Mouse (Mus musculus): ENCODE results near the gene Adam10. TPM values are rescaled to one million over a fixed set of nuclear protein-coding genes. Genes with fewer than 3 reads are reported as not detected.

The Adam10 gene
- polyA plus RNA-seq, 1 experiment from 2014 or later: 58.2 TPM

GRCm38 (mm10) chr9:70790621-70791020 is 111.8 kb downstream of the Adam10 start:
- no peaks in the 10 kb centered on the region for H3K9me3 ChIP-seq (replicated peaks; ENCODE audit: control insufficient read depth, low read length)
- no peak overlapping the region for H3K4me2 ChIP-seq (ENCODE audit: low read depth, low read length)
- no peak overlapping the region for H3K27ac ChIP-seq (ENCODE audit: low read length)
- H3K27me3 ChIP-seq (ENCODE audit: control insufficient read depth, insufficient read depth, low read length): no peaks in the 10 kb centered on the region
- no peaks in the 10 kb centered on the region for H3K36me3 ChIP-seq (ENCODE audit: control insufficient read depth, insufficient read depth)
- no peak overlapping the region for H3K4me3 ChIP-seq (ENCODE audit: low read length)
- no peak overlapping the region for H3K9ac ChIP-seq (ENCODE audit: low read length)
- peaks cover 5% of the 10 kb centered on the region for H3K4me1 ChIP-seq (ENCODE audit: control insufficient read depth, insufficient read depth, low read length)
- WGBS: 83% methylated on average over 4 of the region's 4 CpGs
- no peak for ATAC-seq (replicated peaks; ENCODE audit: extremely low read depth, insufficient read depth, low FRiP score)

GRCm38 (mm10) chr9:70794643-70795438 is 116.0 kb downstream of the Adam10 start:
- no peaks in the 10 kb centered on the region for H3K27me3 ChIP-seq (ENCODE audit: control insufficient read depth, insufficient read depth, low read length)
- WGBS: 63% methylated on average over 15 of the region's 15 CpGs
- no peaks in the 10 kb centered on the region for H3K36me3 ChIP-seq (ENCODE audit: control insufficient read depth, insufficient read depth)
- no peak overlapping the region for H3K9ac ChIP-seq (ENCODE audit: low read length)
- no peak overlapping the region for H3K4me3 ChIP-seq (ENCODE audit: low read length)
- peak; percentile 52; the same call in 1 of the 2 replicates for ATAC-seq (replicated peaks; ENCODE audit: extremely low read depth, insufficient read depth, low FRiP score)
- H3K27ac ChIP-seq (ENCODE audit: low read length): no peak overlapping the region
- H3K4me2 ChIP-seq (ENCODE audit: low read depth, low read length): peak overlapping the region; percentile 10; the same call in 1 of the 2 replicates
- peaks cover 5% of the 10 kb centered on the region for H3K4me1 ChIP-seq (ENCODE audit: control insufficient read depth, insufficient read depth, low read length)
- H3K9me3 ChIP-seq (replicated peaks; ENCODE audit: control insufficient read depth, low read length): no peaks in the 10 kb centered on the region

GRCm38 (mm10) chr9:70795439-70795757 is 116.6 kb downstream of the Adam10 start:
- H3K9ac ChIP-seq (ENCODE audit: low read length): no peak overlapping the region
- 61% methylated on average over 2 of the region's 2 CpGs for WGBS

GRCm38 (mm10) chr9:70800588-70801315 is 122.0 kb downstream of the Adam10 start:
- WGBS: 37% methylated on average over 8 of the region's 8 CpGs
- H3K4me3 ChIP-seq (ENCODE audit: low read length): no peak overlapping the region
- no peak for ATAC-seq (replicated peaks; ENCODE audit: extremely low read depth, insufficient read depth, low FRiP score)
- no peaks in the 10 kb centered on the region for H3K36me3 ChIP-seq (ENCODE audit: control insufficient read depth, insufficient read depth)
- H3K4me1 ChIP-seq (ENCODE audit: control insufficient read depth, insufficient read depth, low read length): 0 out of 2 replicates have a peak, but pooled peaks cover 3% of the 10 kb centered on the region
- H3K27me3 ChIP-seq (ENCODE audit: control insufficient read depth, insufficient read depth, low read length): no peaks in the 10 kb centered on the region
- H3K27ac ChIP-seq (ENCODE audit: low read length): no peak overlapping the region
- H3K9me3 ChIP-seq (replicated peaks; ENCODE audit: control insufficient read depth, low read length): no peaks in the 10 kb centered on the region
- H3K9ac ChIP-seq (ENCODE audit: low read length): no peak overlapping the region
- H3K4me2 ChIP-seq (ENCODE audit: low read depth, low read length): no peak overlapping the region

More at GRCm38 (mm10) chr9:70795439-70795757, 116.6 kb downstream of the Adam10 start:
- Histone ChIP-seq H3K4me3 (ENCODE audit: low read length) (no peak overlapping the region), H3K27me3 (ENCODE audit: control insufficient read depth, insufficient read depth, low read length) (no peaks in the 10 kb centered on the region), H3K9me3 (replicated peaks; ENCODE audit: control insufficient read depth, low read length) (no peaks in the 10 kb centered on the region), H3K4me1 (ENCODE audit: control insufficient read depth, insufficient read depth, low read length) (peaks cover 5% of the 10 kb centered on the region), H3K4me2 (ENCODE audit: low read depth, low read length) (no peak overlapping the region), H3K27ac (ENCODE audit: low read length) (no peak overlapping the region), H3K36me3 (ENCODE audit: control insufficient read depth, insufficient read depth) (no peaks in the 10 kb centered on the region)
- ATAC-seq (replicated peaks; ENCODE audit: extremely low read depth, insufficient read depth, low FRiP score): no peak

GRCm38 (mm10) chr9:70801761-70802160 is 123.0 kb downstream of the Adam10 start:
- H3K4me1 ChIP-seq (ENCODE audit: control insufficient read depth, insufficient read depth, low read length): 0 out of 2 replicates have a peak, but pooled peaks cover 3% of the 10 kb centered on the region
- H3K36me3 ChIP-seq (ENCODE audit: control insufficient read depth, insufficient read depth): no peaks in the 10 kb centered on the region
- H3K27me3 ChIP-seq (ENCODE audit: control insufficient read depth, insufficient read depth, low read length): no peaks in the 10 kb centered on the region
- H3K9me3 ChIP-seq (replicated peaks; ENCODE audit: control insufficient read depth, low read length): no peaks in the 10 kb centered on the region
- 71% methylated on average over 3 of the region's 3 CpGs for WGBS
- H3K4me2 ChIP-seq (ENCODE audit: low read depth, low read length): no peak overlapping the region
- H3K9ac ChIP-seq (ENCODE audit: low read length): no peak overlapping the region
- ATAC-seq (replicated peaks; ENCODE audit: extremely low read depth, insufficient read depth, low FRiP score): no peak
- H3K4me3 ChIP-seq (ENCODE audit: low read length): no peak overlapping the region
- H3K27ac ChIP-seq (ENCODE audit: low read length): no peak overlapping the region

- Histone ChIP-seq H3K27ac (ENCODE audit: low read length) (no peak overlapping the region), H3K36me3 (ENCODE audit: control insufficient read depth, insufficient read depth) (no peaks in the 10 kb centered on the region), H3K4me2 (ENCODE audit: low read depth, low read length) (no peak overlapping the region), H3K9me3 (replicated peaks; ENCODE audit: control insufficient read depth, low read length) (no peaks in the 10 kb centered on the region), H3K27me3 (ENCODE audit: control insufficient read depth, insufficient read depth, low read length) (no peaks in the 10 kb centered on the region), H3K9ac (ENCODE audit: low read length) (no peak overlapping the region), H3K4me3 (ENCODE audit: low read length) (no peak overlapping the region), H3K4me1 (ENCODE audit: control insufficient read depth, insufficient read depth, low read length) (peaks cover 6% of the 10 kb centered on the region)
- ATAC-seq (replicated peaks; ENCODE audit: extremely low read depth, insufficient read depth, low FRiP score): no peak
- 71% methylated on average over 3 of the region's 3 CpGs for WGBS
Observed at GRCm38 (mm10) chr9:70802816-70803215, 124.0 kb downstream of the Adam10 start.

GRCm38 (mm10) chr9:70806069-70806468 is 127.3 kb downstream of the Adam10 start:
- Histone ChIP-seq H3K4me3 (ENCODE audit: low read length) (no peak overlapping the region), H3K9ac (ENCODE audit: low read length) (no peak overlapping the region), H3K27me3 (ENCODE audit: control insufficient read depth, insufficient read depth, low read length) (no peaks in the 10 kb centered on the region), H3K9me3 (replicated peaks; ENCODE audit: control insufficient read depth, low read length) (no peaks in the 10 kb centered on the region), H3K36me3 (ENCODE audit: control insufficient read depth, insufficient read depth) (no peaks in the 10 kb centered on the region), H3K4me2 (ENCODE audit: low read depth, low read length) (no peak overlapping the region), H3K27ac (ENCODE audit: low read length) (no peak overlapping the region), H3K4me1 (ENCODE audit: control insufficient read depth, insufficient read depth, low read length) (peaks cover 12% of the 10 kb centered on the region)
- ATAC-seq (replicated peaks; ENCODE audit: extremely low read depth, insufficient read depth, low FRiP score): no peak
- 57% methylated on average over 1 of the region's 1 CpGs for WGBS

GRCm38 (mm10) chr9:70807714-70808113 is 128.9 kb downstream of the Adam10 start:
- WGBS: 51% methylated on average over 11 of the region's 11 CpGs
- no peak overlapping the region for H3K4me2 ChIP-seq (ENCODE audit: low read depth, low read length)
- peak; percentile 55 for ATAC-seq (replicated peaks; ENCODE audit: extremely low read depth, insufficient read depth, low FRiP score)

GRCm38 (mm10) chr9:70812551-70812950 is 133.8 kb downstream of the Adam10 start:
- ATAC-seq (replicated peaks; ENCODE audit: extremely low read depth, insufficient read depth, low FRiP score): no peak
- H3K27ac ChIP-seq (ENCODE audit: low read length): no peak overlapping the region
- 90% methylated on average over 12 of the region's 12 CpGs for WGBS

More at GRCm38 (mm10) chr9:70807714-70808113, 128.9 kb downstream of the Adam10 start:
- peaks cover 21% of the 10 kb centered on the region for H3K4me1 ChIP-seq (ENCODE audit: control insufficient read depth, insufficient read depth, low read length)
- no peaks in the 10 kb centered on the region for H3K36me3 ChIP-seq (ENCODE audit: control insufficient read depth, insufficient read depth)
- no peaks in the 10 kb centered on the region for H3K9me3 ChIP-seq (replicated peaks; ENCODE audit: control insufficient read depth, low read length)
- H3K9ac ChIP-seq (ENCODE audit: low read length): no peak overlapping the region
- no peak overlapping the region; the same call in 1 of the 2 replicates for H3K27ac ChIP-seq (ENCODE audit: low read length)
- H3K4me3 ChIP-seq (ENCODE audit: low read length): no peak overlapping the region
- no peaks in the 10 kb centered on the region for H3K27me3 ChIP-seq (ENCODE audit: control insufficient read depth, insufficient read depth, low read length)

More at GRCm38 (mm10) chr9:70812551-70812950, 133.8 kb downstream of the Adam10 start:
- Histone ChIP-seq H3K4me2 (ENCODE audit: low read depth, low read length) (no peak overlapping the region), H3K4me1 (ENCODE audit: control insufficient read depth, insufficient read depth, low read length) (peaks cover 21% of the 10 kb centered on the region), H3K9me3 (replicated peaks; ENCODE audit: control insufficient read depth, low read length) (no peaks in the 10 kb centered on the region), H3K27me3 (ENCODE audit: control insufficient read depth, insufficient read depth, low read length) (no peaks in the 10 kb centered on the region), H3K36me3 (ENCODE audit: control insufficient read depth, insufficient read depth) (no peaks in the 10 kb centered on the region), H3K9ac (ENCODE audit: low read length) (no peak overlapping the region), H3K4me3 (ENCODE audit: low read length) (no peak overlapping the region)

Data from heart, embryonic 16.5 days (tissue).